Mouse (Mus musculus) neural tube, embryonic 12.5 days (tissue): ENCODE measurements around the gene Olfr625-ps1. TPM values are rescaled to one million over a fixed set of nuclear protein-coding genes. Genes with fewer than 3 reads are reported as not detected.

Experiments used
- polyA plus RNA-seq: library from polyadenylated mRNA; unstranded; fragments of >200 nt; fragmentation: Nextera tagmentation; extraction: Ambion mirVana; gene quantifications from 2 replicates; pipeline ENCODE4 v1.2.1, GENCODE M21; 2016

The Olfr625-ps1 gene
- polyA plus RNA-seq, 1 experiment from 2014 or later: not detected

Other genes with a start within 250 kb of the Olfr625-ps1 start
- not detected in 2 replicates for gene Olfr605, start 237.3 kb upstream of the Olfr625-ps1 start, polyA plus RNA-seq
- not detected in 2 replicates for gene Olfr606, start 233.7 kb upstream of the Olfr625-ps1 start, polyA plus RNA-seq
- gene Olfr607, start 218.6 kb upstream of the Olfr625-ps1 start, polyA plus RNA-seq: not detected in 2 replicates
- gene Olfr608, start 212.8 kb upstream of the Olfr625-ps1 start, polyA plus RNA-seq: not detected in 2 replicates
- gene Olfr609, start 184.7 kb upstream of the Olfr625-ps1 start, polyA plus RNA-seq: not detected in 2 replicates
- gene Olfr610, start 170.6 kb upstream of the Olfr625-ps1 start, polyA plus RNA-seq: not detected in 2 replicates
- gene Olfr611, start 161.9 kb upstream of the Olfr625-ps1 start, polyA plus RNA-seq: not detected in 2 replicates
- gene Olfr612, start 140.0 kb upstream of the Olfr625-ps1 start, polyA plus RNA-seq: not detected in 2 replicates
- gene Olfr613, start 134.6 kb upstream of the Olfr625-ps1 start, polyA plus RNA-seq: not detected in 2 replicates
- not detected in 2 replicates for gene Olfr615, start 126.6 kb upstream of the Olfr625-ps1 start, polyA plus RNA-seq
- not detected in 2 replicates for gene Olfr616, start 113.6 kb upstream of the Olfr625-ps1 start, polyA plus RNA-seq
- gene Olfr617, start 109.7 kb upstream of the Olfr625-ps1 start, polyA plus RNA-seq: not detected in 2 replicates
- gene Olfr618, start 92.6 kb upstream of the Olfr625-ps1 start, polyA plus RNA-seq: not detected in 2 replicates
- not detected in 2 replicates for gene Olfr619, start 82.1 kb upstream of the Olfr625-ps1 start, polyA plus RNA-seq
- gene Olfr620, start 70.2 kb upstream of the Olfr625-ps1 start, polyA plus RNA-seq: not detected in 2 replicates
- not detected in 2 replicates for gene Olfr622, start 40.0 kb upstream of the Olfr625-ps1 start, polyA plus RNA-seq
- not detected in 2 replicates for gene Olfr623, start 19.0 kb upstream of the Olfr625-ps1 start, polyA plus RNA-seq
- gene Olfr624, start 11.5 kb upstream of the Olfr625-ps1 start, polyA plus RNA-seq: not detected in 2 replicates
- not detected in 2 replicates for gene Olfr243, start 32.0 kb downstream of the Olfr625-ps1 start, polyA plus RNA-seq
- not detected in 2 replicates for gene Olfr628, start 47.7 kb downstream of the Olfr625-ps1 start, polyA plus RNA-seq
- gene Olfr629, start 62.2 kb downstream of the Olfr625-ps1 start, polyA plus RNA-seq: not detected in 2 replicates
- gene Olfr630, start 74.6 kb downstream of the Olfr625-ps1 start, polyA plus RNA-seq: not detected in 2 replicates
- not detected in 2 replicates for gene Olfr69, start 88.9 kb downstream of the Olfr625-ps1 start, polyA plus RNA-seq
- gene Olfr68, start 97.0 kb downstream of the Olfr625-ps1 start, polyA plus RNA-seq: not detected in 2 replicates
- gene Olfr67, start 109.1 kb downstream of the Olfr625-ps1 start, polyA plus RNA-seq: not detected in 2 replicates
- gene Hbb-bt, start 131.3 kb downstream of the Olfr625-ps1 start, polyA plus RNA-seq: 662 and 699 TPM in 2 replicates
- 567 and 639 TPM in 2 replicates for gene Hbb-bs, start 145.4 kb downstream of the Olfr625-ps1 start, polyA plus RNA-seq
- 0.38 TPM in 1 of 2 replicates, not detected in the other for gene Hbb-bh2, start 157.8 kb downstream of the Olfr625-ps1 start, polyA plus RNA-seq
- gene Hbb-bh1, start 160.4 kb downstream of the Olfr625-ps1 start, polyA plus RNA-seq: 483 and 495 TPM in 2 replicates
- gene Hbb-y, start 170.5 kb downstream of the Olfr625-ps1 start, polyA plus RNA-seq: 6,731 and 6,931 TPM in 2 replicates
- not detected in 2 replicates for gene Olfr66, start 203.5 kb downstream of the Olfr625-ps1 start, polyA plus RNA-seq
- not detected in 2 replicates for gene Olfr64, start 211.8 kb downstream of the Olfr625-ps1 start, polyA plus RNA-seq
- not detected in 2 replicates for gene Olfr65, start 220.8 kb downstream of the Olfr625-ps1 start, polyA plus RNA-seq
- not detected in 2 replicates for gene Olfr631, start 246.1 kb downstream of the Olfr625-ps1 start, polyA plus RNA-seq